Mouse (Mus musculus) cerebellum, postnatal 36 days (tissue): ENCODE results near the gene Pnp.
"Not testable (repeated sequence)": the region's sequence is repeated elsewhere in the genome, so short reads cannot be mapped to it uniquely, and the experiment has no call there.

Source experiments
- DNase-seq, 2 experiments: peaks; one replicate each; pipeline ENCODE4 v3.0.0; 2021 to 2022; ENCODE audit warnings: mixed read lengths in 2 of 2

Pnp gene

DNA sequence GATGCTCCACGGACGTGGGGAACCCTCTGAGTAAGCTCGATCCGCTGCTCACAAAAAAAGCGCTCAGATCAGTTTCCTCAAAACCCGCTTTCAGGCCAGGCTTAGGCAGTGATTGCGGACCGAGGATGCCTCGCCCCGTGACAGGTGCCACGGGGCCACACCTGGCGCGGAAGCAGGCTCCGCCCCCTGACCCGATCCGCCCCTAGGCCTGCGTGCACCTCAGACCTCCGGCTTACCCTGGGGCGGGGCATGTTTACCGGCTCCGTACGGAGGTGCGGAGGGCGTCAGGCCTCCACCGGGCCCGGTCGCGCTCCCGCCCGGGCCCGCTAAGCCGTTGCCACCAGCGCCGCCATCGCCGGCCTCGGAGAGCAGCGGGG is 517 bp upstream of the Pnp start:
- peak in 1 of 2 experiments; percentile 78 for DNase-seq

GRCm38 (mm10) chr14:50931493-50932020 is 675 bp downstream of the Pnp start:
- DNase-seq = no peak

DNA sequence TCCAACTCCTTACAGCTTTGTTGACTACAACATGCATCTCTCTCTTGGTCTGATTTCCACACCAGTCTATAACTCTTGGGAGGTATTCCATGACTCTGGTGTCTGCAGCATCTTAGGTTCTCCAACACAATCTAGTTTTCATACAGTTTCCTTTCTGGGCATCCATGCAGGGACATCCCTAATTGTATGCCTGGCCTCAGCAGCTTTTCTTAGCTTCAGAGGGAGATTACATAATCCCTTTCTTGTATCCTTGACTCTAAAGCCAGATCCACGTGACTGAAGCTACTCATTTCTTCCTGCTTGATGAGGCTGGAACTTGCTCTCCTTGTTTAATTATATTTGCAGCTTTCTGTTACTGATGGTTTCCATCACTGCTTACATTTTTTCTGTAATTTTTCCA is 5.8 kb downstream of the Pnp start:
- no peak for DNase-seq

- DNase-seq = no peak
Measured at GRCm38 (mm10) chr14:50938119-50938908, 7.4 kb downstream of the Pnp start.

- no peak for DNase-seq
Measured at GRCm38 (mm10) chr14:50938940-50939339, 8.1 kb downstream of the Pnp start.

DNA sequence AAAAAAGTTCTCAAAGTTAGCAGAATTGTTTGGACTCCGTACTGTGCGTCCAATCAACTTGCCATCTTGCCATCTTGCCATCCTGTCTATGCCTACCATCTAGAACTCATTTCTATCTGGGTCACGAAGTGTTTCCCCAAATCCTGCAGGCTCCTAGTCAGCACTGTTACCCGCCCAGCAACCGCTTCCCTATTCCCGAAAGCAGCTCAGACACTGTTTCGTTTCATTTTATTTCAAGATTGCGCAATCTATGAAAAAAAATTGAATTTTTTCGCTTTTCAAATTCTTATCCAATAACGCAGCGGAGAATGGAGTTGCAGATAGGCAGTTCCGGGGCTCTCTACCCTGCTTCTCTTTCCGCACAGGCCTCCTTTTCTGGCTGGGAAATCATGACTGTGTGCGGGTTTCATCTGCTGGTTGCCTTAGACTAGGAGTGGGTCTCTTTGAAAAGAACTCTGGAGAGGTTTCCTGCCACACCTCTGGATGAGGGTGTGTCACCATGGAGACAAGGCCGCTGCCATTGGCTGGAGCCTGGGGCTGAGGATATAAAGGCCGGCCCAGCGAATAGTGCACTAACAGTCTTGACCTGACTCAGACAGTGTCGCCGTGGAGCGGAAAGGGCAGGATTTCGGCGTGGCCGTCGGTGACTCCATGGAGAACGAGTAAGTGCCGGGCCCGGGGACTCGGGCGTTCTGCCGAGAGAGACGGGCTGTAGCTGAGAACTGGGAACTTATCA is 13.2 kb downstream of the Pnp start, which contains the start of gene Gm49342:
TSS of gene Gm49342 (plus strand) at position 586 of the 736 bp plus-strand sequence.
- DNase-seq = peak; percentile 89 to 94

DNA sequence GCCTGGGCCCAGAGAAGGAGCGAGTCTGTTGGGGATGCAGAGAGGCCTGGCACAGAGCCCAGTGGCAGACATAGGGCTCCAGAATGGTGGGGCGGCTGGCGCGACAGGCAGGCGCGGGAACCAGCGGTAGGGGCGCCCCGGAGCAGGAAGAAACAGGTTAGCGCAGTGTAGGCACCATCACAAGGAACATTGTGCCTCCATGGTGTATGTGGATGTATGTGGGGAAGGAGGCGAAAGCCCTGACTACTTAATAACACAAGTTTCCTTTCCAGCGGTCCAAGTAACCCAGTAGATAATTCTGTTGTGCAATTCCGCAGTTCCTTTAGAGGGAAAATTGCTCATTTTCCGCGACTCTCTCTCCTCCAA is 13.8 kb downstream of the Pnp start:
- not testable (repeated sequence) for DNase-seq

DNA sequence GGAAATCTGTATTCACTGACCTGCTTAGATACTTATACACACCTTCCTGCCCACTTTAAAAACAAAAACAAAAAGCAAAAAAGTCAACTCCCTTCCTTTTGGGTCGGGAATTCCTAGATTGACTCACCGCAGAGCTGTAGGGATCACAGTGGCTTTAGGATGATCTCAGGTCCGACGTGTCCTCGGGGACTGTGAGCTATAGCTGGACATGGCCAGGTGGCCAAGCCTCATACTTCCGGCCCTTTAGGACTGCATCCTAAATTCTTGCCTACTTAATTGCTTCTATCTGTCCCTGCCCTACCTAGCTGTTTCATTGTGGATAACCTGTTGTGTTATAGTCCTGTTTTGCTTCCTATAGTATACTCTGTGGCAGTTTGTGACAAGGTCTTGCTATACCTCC is 14.2 kb downstream of the Pnp start:
- not testable (repeated sequence) for DNase-seq

GRCm38 (mm10) chr14:50945526-50945925 is 14.6 kb downstream of the Pnp start:
- not testable (repeated sequence) for DNase-seq

DNA sequence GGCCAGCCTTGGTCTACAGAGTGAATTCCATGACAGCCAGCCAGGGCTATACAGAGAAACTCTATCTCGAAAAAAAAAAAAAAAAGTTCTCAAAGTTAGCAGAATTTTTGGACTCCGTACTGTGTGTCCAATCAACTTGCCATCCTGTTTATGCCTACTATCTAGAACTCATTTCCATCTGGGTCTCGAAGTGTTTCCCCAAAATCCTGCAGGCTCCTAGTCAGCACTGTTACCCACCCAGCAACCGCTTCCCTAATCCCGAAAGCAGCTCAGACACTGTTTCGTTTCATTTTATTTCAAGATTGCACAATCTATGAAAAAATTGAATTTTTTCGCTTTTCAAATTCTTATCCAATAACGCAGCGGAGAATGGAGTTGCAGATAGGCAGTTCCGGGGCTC is 24.6 kb downstream of the Pnp start:
- DNase-seq = no peak

- peak; percentile 52 to 58 for DNase-seq
Measured at GRCm38 (mm10) chr14:50955942-50956508, 25.1 kb downstream of the Pnp start, which contains the start of gene Pnp2. Pnp2 (plus strand) TSS chr14:50955992.

GRCm38 (mm10) chr14:50956724-50957123 is 25.8 kb downstream of the Pnp start:
- not testable (repeated sequence) for DNase-seq

GRCm38 (mm10) chr14:50957146-50957545 is 26.3 kb downstream of the Pnp start:
- DNase-seq = not testable (repeated sequence)

DNA sequence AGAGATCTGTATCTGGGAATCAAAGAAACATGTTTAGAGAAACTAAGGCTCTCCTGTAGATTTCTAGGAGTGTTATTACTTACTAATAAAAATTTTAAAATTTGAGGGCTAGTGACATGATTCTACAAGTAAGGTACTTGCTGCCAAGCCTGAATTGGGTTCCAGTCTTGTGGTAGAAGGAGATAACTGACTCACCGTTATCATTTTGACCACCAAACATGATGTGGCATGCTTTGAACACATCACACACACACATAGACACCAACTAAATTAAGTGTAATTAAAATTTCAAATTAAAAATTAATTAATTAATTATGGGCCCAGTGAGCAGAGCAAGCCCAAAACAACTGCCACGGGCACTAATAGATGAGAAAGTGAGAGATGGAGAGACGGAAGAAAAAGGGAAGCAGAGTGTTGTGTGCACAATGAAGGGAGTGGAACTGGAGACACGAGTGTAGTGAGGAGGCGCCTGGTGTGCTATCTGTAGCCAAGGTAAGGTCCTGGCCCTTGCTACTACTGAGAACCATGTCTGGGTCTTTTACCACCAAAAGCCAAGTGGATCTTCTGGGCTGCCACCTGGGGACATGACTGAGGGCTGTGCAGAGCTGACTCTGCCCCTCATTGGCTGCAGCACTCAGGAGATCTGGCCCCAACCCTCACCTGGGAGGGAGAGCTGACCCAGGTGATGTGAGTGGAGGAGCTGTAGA is 27.6 kb downstream of the Pnp start:
- not testable (repeated sequence) for DNase-seq

DNA sequence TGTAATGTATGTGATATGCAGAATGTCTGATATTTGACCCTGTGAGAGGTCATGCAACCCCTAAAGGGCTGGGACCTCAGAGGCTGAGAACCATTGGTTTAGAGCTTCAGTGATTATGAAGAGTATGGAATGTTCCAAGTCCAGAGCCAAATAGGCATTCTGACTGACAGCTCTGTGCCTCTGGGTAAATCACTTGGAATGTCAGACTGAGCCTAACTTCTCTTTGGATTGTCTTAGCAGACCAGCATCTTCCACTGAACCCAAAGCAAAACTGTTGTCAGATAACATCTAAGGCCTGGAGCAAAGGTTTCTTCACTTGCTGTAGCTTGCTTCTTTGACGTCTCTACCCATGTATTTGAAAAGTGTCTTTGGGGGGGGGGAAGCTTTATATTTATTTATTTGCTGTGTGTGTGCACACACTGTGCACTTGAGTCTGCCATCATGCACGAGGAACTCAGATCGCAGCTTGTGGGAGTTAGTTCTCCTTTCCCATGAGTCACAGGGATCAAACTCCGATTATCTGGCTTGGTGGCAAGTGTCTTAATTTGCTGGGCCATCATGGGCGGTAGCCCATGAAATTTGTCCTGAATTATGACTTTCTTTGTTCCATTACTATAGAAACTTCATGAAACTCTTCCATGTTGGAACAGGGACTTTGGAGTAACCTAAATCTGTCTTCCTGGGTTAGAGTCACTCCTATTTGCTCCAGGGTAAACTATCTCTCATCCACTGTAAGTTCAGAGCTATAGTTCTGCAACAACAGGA is 37.5 kb downstream of the Pnp start:
- no peak for DNase-seq

- DNase-seq = no peak
Measured at GRCm38 (mm10) chr14:50969041-50969440, 38.2 kb downstream of the Pnp start.

DNA sequence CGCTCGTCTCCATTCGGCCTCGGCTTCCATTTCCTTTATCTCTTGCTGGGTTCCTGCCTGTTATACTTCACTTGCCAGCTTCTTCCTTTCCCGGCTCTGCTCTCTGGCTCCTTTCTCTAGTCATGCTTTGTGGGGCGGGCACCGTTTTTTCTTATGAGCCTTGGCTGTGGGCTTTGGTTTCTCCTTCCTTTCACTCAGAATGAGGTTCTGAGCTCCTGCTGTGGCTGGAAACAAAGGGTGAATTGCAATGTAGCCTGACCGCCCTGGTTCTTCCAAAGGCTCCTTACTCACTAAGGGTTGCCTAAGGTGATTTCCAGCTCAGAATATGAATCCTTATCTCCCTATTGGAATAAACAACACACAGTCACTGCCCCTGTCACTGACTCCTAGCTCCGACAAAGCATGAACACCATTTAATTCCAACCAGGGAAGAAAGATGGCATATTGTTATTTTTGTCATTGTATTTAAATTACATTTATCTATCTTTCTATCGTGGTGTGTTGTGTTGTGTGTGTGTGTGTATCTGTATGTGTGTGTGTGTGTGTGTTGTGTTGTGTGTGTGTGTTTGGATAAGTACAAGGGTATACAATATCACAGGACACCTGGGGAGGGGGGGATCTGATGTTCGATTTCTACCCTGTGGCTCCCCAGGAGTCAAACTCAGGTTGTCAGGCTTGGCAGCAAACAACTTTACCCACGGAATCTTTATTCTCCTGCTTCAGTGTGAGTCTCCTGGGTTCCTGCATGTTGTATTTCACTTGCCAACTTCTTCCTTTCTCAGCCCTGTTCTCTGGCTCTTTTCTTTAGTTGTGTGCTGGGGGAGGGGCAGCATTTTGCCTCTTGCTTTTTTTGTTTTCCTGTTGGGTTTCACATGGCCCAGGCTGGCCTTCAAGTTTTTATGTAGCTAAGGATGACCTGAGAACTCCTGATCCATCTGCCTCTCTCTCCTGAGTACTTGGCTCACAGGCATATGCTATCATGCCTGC is 39.0 kb downstream of the Pnp start:
- DNase-seq = peak; percentile 17 to 27

DNA sequence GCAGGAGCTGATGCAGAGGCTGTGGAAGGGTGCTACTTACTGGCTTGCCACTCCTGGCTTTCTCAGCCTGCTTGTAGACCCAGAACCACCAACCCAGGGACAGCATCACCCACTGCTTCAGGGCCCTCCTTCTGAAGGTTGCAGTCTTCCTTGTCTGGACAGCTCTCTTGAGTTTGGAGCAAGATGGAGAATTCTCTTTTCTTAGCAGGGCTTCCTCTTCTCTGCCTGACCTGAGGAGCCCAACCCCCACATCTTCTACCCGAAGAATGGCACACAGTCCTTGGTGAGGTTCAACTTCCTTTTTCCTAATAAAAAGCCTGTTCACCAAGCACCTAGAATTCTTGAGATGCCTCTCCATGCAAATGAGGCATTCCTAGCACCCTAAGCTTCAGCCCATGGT is 39.9 kb downstream of the Pnp start:
- no peak for DNase-seq

- not testable (repeated sequence) for DNase-seq
Measured at GRCm38 (mm10) chr14:50973054-50973453, 42.2 kb downstream of the Pnp start.

GRCm38 (mm10) chr14:50973700-50974099 is 42.8 kb downstream of the Pnp start:
- DNase-seq = no peak

- DNase-seq = no peak
Measured at GRCm38 (mm10) chr14:50975001-50975400, 44.1 kb downstream of the Pnp start.
